Comparison of ENCODE assay signal across 24 mouse cellular contexts in the genomic region with DNA sequence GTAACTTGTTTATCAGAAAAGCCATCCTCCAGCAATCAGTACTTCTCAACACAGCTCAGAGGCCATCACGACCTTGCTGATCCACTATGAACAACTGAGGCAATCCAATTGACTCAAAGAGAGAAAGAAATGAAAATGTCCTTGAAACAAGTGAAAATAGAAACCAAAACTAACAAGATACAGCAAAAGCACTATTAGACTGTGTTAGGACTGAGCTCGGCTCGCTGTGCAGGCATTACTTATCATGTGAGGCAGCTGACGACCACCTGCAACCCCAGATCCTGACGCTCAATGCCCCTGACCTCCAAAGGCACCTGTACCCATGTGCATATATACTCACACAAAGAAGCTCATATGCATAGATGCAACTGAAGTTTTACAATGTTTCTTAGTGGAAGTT. TPM values are rescaled to one million over a fixed set of nuclear protein-coding genes. Genes with fewer than 3 reads are reported as not detected.
DNase-seq lines count a peak whose midpoint lies in the region; ATAC-seq and TF ChIP-seq lines count a peak whose summit lies in the region.
"Had no signal": no experiment of that assay in that cellular context is flagged by ENCODE, and none has a peak within 500 bp of the region (broad histone marks: within the 10 kb centered on the region; RNA-seq: fewer than 3 reads in every experiment).

No protein-coding gene starts in this region.

- H3K9me3 ChIP-seq in heart, embryonic 12.5 days (replicated peaks) = no peaks in the 10 kb centered on the region
- H3K9me3 ChIP-seq: heart, embryonic 15.5 days; hindbrain, embryonic 15.5 days; limb, embryonic 15.5 days; liver, embryonic 15.5 days; midbrain, embryonic 12.5 days; neural tube, embryonic 15.5 days had no signal

- no peak overlapping the region for H3K9ac ChIP-seq in heart, embryonic 12.5 days
- H3K9ac ChIP-seq: heart, embryonic 15.5 days; hindbrain, embryonic 15.5 days; limb, embryonic 15.5 days; liver, embryonic 15.5 days; midbrain, embryonic 12.5 days; neural tube, embryonic 15.5 days had no signal

- TF ChIP-seq POLR2A in spleen, adult 2 months (IDR thresholded peaks at IDR 0.05; ENCODE audit: low read depth, low read length) = no peak
- TF ChIP-seq POLR2A in kidney, adult 2 months (IDR thresholded peaks at IDR 0.05; ENCODE audit: low read depth, low read length) = no peak

- ATAC-seq in common myeloid progenitor, adult 5-6 weeks (replicated peaks; ENCODE audit: low read depth, poor library complexity, severe bottlenecking) = 0 out of 2 replicates have a peak, but pooled peaks have one; percentile 29
- ATAC-seq in heart, embryonic 12.5 days (ENCODE audit: insufficient number of reproducible peaks, low FRiP score) = no peak
- ATAC-seq: forebrain, embryonic 14.5 days; lung, postnatal 0 days had no signal

- no peak overlapping the region for H3K4me2 ChIP-seq in heart, embryonic 12.5 days
- H3K4me2 ChIP-seq: heart, embryonic 15.5 days; hindbrain, embryonic 15.5 days; limb, embryonic 15.5 days; liver, embryonic 15.5 days; midbrain, embryonic 12.5 days; neural tube, embryonic 15.5 days had no signal

- H3K27ac ChIP-seq in spleen, adult 2 months (ENCODE audit: insufficient read depth, low read length) = no peak overlapping the region
- no peak overlapping the region for H3K27ac ChIP-seq in kidney, adult 2 months (ENCODE audit: insufficient read depth, low read depth, low read length)
- H3K27ac ChIP-seq in heart, embryonic 12.5 days (ENCODE audit: poor library complexity, severe bottlenecking) = no peak overlapping the region
- H3K27ac ChIP-seq: heart, embryonic 15.5 days; hindbrain, embryonic 15.5 days; limb, embryonic 15.5 days; liver, embryonic 15.5 days; midbrain, embryonic 12.5 days; neural tube, embryonic 15.5 days had no signal

- H3K4me1 ChIP-seq in spleen, adult 2 months (ENCODE audit: control insufficient read depth, insufficient read depth, insufficient read length) = peaks cover 3% of the 10 kb centered on the region; the same call in 1 of the 2 replicates
- H3K4me1 ChIP-seq in kidney, adult 2 months (ENCODE audit: control insufficient read depth, insufficient read depth, low read length) = no peaks in the 10 kb centered on the region
- H3K4me1 ChIP-seq in heart, embryonic 12.5 days (replicated peaks) = peaks cover 5% of the 10 kb centered on the region; the same call in 1 of the 2 replicates
- H3K4me1 ChIP-seq: hindbrain, embryonic 15.5 days; liver, embryonic 15.5 days; midbrain, embryonic 12.5 days had no signal

- no peak for DNase-seq in spleen, adult 2 months (ENCODE audit: low read depth in 1 of 2, low spot score in 2 of 2)
- no peak for DNase-seq in spleen, postnatal 10 days (ENCODE audit: low spot score in 2 of 2)
- peak; percentile 16 for DNase-seq in splenic B cell, adult 2 months (ENCODE audit: low read depth, low spot score)
- DNase-seq in thymus, postnatal 4 days = peak; percentile 27
- no peak for DNase-seq in kidney, adult 2 months
- no peak for DNase-seq in retina, embryonic 14.5 days (ENCODE audit: low spot score)
- DNase-seq: cerebellum, adult 11-12 months; cerebellum, postnatal 25 days; gastrocnemius, postnatal 14 days; heart, postnatal 36 days; kidney, adult 11 months; kidney, postnatal 4 days; layer of hippocampus, adult 9-11 months; left cerebral cortex, postnatal 4 days had no signal

- H3K4me3 ChIP-seq in spleen, adult 2 months (ENCODE audit: extremely low read depth, insufficient read depth, insufficient read length) = peak overlapping the region; percentile 45
- no peak overlapping the region for H3K4me3 ChIP-seq in kidney, adult 2 months (ENCODE audit: insufficient read depth, low read depth, low read length)
- H3K4me3 ChIP-seq in heart, embryonic 12.5 days = no peak overlapping the region
- H3K4me3 ChIP-seq: heart, embryonic 15.5 days; hindbrain, embryonic 15.5 days; limb, embryonic 15.5 days; liver, embryonic 15.5 days; midbrain, embryonic 12.5 days; neural tube, embryonic 15.5 days had no signal

- H3K36me3 ChIP-seq in spleen, adult 2 months (ENCODE audit: control insufficient read depth, insufficient read depth, low read length) = no peaks in the 10 kb centered on the region
- no peaks in the 10 kb centered on the region for H3K36me3 ChIP-seq in splenic B cell, adult 2 months (ENCODE audit: control insufficient read depth, insufficient read depth, low read length, poor library complexity, severe bottlenecking)
- H3K36me3 ChIP-seq in kidney, adult 2 months (ENCODE audit: control insufficient read depth, insufficient read depth, low read length) = no peaks in the 10 kb centered on the region
- H3K36me3 ChIP-seq in heart, embryonic 12.5 days = no peaks in the 10 kb centered on the region
- H3K36me3 ChIP-seq: heart, embryonic 15.5 days; hindbrain, embryonic 15.5 days; limb, embryonic 15.5 days; liver, embryonic 15.5 days; midbrain, embryonic 12.5 days; neural tube, embryonic 15.5 days had no signal

- no peak for TF ChIP-seq CTCF in spleen, adult 2 months (IDR thresholded peaks at IDR 0.05; ENCODE audit: extremely low read depth, insufficient read depth, insufficient read length, insufficient replicate concordance)
- no peak for TF ChIP-seq CTCF in kidney, adult 2 months (conservative IDR thresholded peaks at IDR 0.05; ENCODE audit: insufficient read depth, insufficient read length, low read depth, low read length)

- 20% methylated on average over 5 of the region's 5 CpGs for WGBS in spleen, adult 2 months
- WGBS in kidney, adult 2 months = 78% methylated on average over 5 of the region's 5 CpGs
- WGBS in heart, embryonic 12.5 days = 80% methylated on average over 5 of the region's 5 CpGs

- no peaks in the 10 kb centered on the region for H3K27me3 ChIP-seq in spleen, adult 2 months (ENCODE audit: control insufficient read depth, insufficient read depth, low read length)
- no peaks in the 10 kb centered on the region for H3K27me3 ChIP-seq in splenic B cell, adult 2 months (ENCODE audit: control insufficient read depth, insufficient read depth, low read length, poor library complexity, severe bottlenecking)
- no peaks in the 10 kb centered on the region for H3K27me3 ChIP-seq in kidney, adult 2 months (replicated peaks; ENCODE audit: control insufficient read depth, insufficient read depth, low read length)
- H3K27me3 ChIP-seq in heart, embryonic 12.5 days (replicated peaks) = no peaks in the 10 kb centered on the region
- H3K27me3 ChIP-seq: heart, embryonic 15.5 days; hindbrain, embryonic 15.5 days; limb, embryonic 15.5 days; liver, embryonic 15.5 days; midbrain, embryonic 12.5 days; neural tube, embryonic 15.5 days had no signal

RNA-seq across cellular contexts. Expression of gene Ncoa1, which starts 40.8 kb away (rescaled TPM):
- 14.7 and 19.5 TPM in 2 replicates for polyA plus RNA-seq in spleen, adult 2 months (2012; rRNA removed)
- 15.4 and 55.1 TPM in 2 replicates for total RNA-seq in common myeloid progenitor, adult 5-6 weeks (2017)
- polyA plus RNA-seq in kidney, adult 2 months (2012; rRNA removed) = 20.1 and 27.6 TPM in 2 replicates
- 8.3 and 8.7 TPM in 2 replicates for polyA plus RNA-seq in heart, embryonic 12.5 days (2016; fragmentation: Nextera tagmentation; extraction: Ambion mirVana)

Comparison
In these comparisons a context has a peak if more than half of its experiments do, and no peak if none do; other contexts are left out.
1. DNase-seq: peak in splenic B cell, adult 2 months (single experiment) and thymus, postnatal 4 days (single experiment); none in spleen, adult 2 months (0 of 2), spleen, postnatal 10 days (0 of 2), kidney, adult 2 months (single experiment) and retina, embryonic 14.5 days (single experiment).